Mouse (Mus musculus) MEL (cell line): ENCODE measurements at regions not wholly inside any gene's neighbourhood (a gene's known extent, or its start where the extent isn't known, plus 50 kb on each side); places are given as distances from the start of the nearest gene placed in this dataset.

Source experiments
- MAFK ChIP-seq: IDR thresholded peaks from 2 replicates; pipeline ENCODE4 v1.6.1; 2011; ENCODE audit warnings: low read depth, mild to moderate bottlenecking, low read length, improper control_type of control experiment, borderline replicate concordance
- USF1 ChIP-seq: IDR thresholded peaks from 2 replicates; pipeline ENCODE4 v1.6.1; 2014; ENCODE audit warnings: low read depth, mild to moderate bottlenecking, inconsistent platforms, low read length, improper control_type of control experiment, moderate library complexity

DNA sequence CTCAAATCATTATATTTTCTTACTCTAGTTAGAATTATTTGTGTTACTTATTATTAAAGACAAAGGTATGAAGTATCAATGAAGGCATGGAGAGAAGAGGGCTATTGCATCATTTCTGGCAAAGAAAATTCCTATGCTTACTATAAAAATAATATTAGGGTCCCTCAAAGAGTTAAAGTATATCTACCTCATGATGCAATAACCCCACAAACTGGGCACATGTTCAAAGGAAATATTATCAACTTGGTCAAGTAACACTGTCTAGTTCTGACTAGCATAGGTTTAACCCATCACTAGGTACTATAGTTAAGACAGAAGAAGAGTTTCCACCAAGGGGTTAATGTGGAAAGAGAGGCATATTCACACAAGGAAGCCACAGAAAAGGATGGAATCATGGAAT, 336.9 kb downstream of the Adcyap1 start:
- TF ChIP-seq MAFK = no peak
- no peak for TF ChIP-seq USF1
